Mouse (Mus musculus) B cell, adult 62 days (primary cell): ENCODE data around the gene Hsd17b14. TPM values are rescaled to one million over a fixed set of nuclear protein-coding genes. Genes with fewer than 3 reads are reported as not detected.

Experiments
- total RNA-seq: library from RNA; stranded (reverse); gene quantifications from 4 replicates; pipeline ENCODE4 v1.2.4, GENCODE M21; 2023

Hsd17b14 gene
- total RNA-seq: not detected in 4 replicates

DNA sequence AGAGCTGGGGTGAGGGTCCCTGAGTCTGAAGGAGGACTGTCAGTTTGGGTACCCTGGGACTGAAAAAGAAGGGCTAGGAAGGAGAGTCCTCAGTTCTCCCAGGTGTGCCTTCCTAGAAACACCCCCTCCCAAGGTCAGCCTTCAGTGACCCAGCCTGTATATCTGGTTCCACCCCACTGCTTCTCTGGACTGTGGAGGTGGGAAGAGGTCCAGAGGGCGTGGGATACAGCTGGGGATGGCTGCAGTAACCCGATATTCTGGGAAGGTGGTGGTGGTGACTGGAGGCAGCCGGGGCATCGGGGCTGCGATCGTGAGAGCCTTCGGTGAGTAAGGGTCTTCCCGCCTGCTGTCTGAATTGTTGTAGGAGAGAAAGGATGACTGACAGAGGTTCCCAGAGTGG lies at the start of gene Hsd17b14:
Gene Hsd17b14 (plus strand): TSS at position 150 of the 400 bp plus-strand sequence.

GRCm38 (mm10) chr7:45509912-45510787 lies 44.5 kb upstream of the Hsd17b14 start, which contains the start of gene Nucb1:
Gene Nucb1, minus strand, starts transcription at chr7:45510406.

GRCm38 (mm10) chr7:45525809-45526473 lies 28.8 kb upstream of the Hsd17b14 start, which contains the start of the genes Ppp1r15a and Plekha4:
Gene Ppp1r15a, minus strand, starts transcription at chr7:45526268.
Gene Plekha4, plus strand, starts transcription at chr7:45526330.

GRCm38 (mm10) chr7:45570103-45570741 lies 15.5 kb downstream of the Hsd17b14 start, which contains the start of gene Bcat2:
Gene Bcat2, plus strand, starts transcription at chr7:45570153.

GRCm38 (mm10) chr7:45617042-45617695 lies 62.5 kb downstream of the Hsd17b14 start, which contains the start of gene Fut1:
Gene Fut1, plus strand, starts transcription at chr7:45617289.

Other genes starting within 250 kb of the Hsd17b14 start
- gene Trpm4, start 221.1 kb upstream of the Hsd17b14 start, total RNA-seq: 10.6 to 12.8 TPM (median 11.5 TPM) in 4 replicates
- gene Hrc, start 219.6 kb upstream of the Hsd17b14 start, total RNA-seq: not detected in 4 replicates
- 0.21 to 0.47 TPM (median 0.43 TPM) in 3 of 4 replicates, not detected in the other for gene Ppfia3, start 187.9 kb upstream of the Hsd17b14 start, total RNA-seq
- gene Lin7b, start 184.3 kb upstream of the Hsd17b14 start, total RNA-seq: 1.8 to 2.4 TPM in 2 of 4 replicates, not detected in the others
- 589 to 644 TPM (median 622 TPM) in 4 replicates for gene Snrnp70, start 159.2 kb upstream of the Hsd17b14 start, total RNA-seq
- gene Kcna7, start 149.2 kb upstream of the Hsd17b14 start, total RNA-seq: not detected in 4 replicates
- not detected in 4 replicates for gene Ntf5, start 141.2 kb upstream of the Hsd17b14 start, total RNA-seq
- not detected in 4 replicates for gene Lhb, start 134.1 kb upstream of the Hsd17b14 start, total RNA-seq
- gene Gys1, start 120.0 kb upstream of the Hsd17b14 start, total RNA-seq: 15.2 to 18.0 TPM (median 16.1 TPM) in 4 replicates
- 40.7 to 51.8 TPM (median 44.5 TPM) in 4 replicates for gene Ruvbl2, start 116.8 kb upstream of the Hsd17b14 start, total RNA-seq
- 663 to 714 TPM (median 691 TPM) in 4 replicates for gene Ftl1, start 95.0 kb upstream of the Hsd17b14 start, total RNA-seq
- 111 to 118 TPM (median 114 TPM) in 4 replicates for gene Bax, start 88.0 kb upstream of the Hsd17b14 start, total RNA-seq
- gene Tulp2, start 73.0 kb upstream of the Hsd17b14 start, total RNA-seq: not detected in 4 replicates
- gene Gm45808, start 68.1 kb upstream of the Hsd17b14 start, total RNA-seq: 0.98 to 2.1 TPM in 2 of 4 replicates, not detected in the others
- 2.7 to 4.4 TPM (median 3.5 TPM) in 4 replicates for gene Dhdh, start 66.1 kb upstream of the Hsd17b14 start, total RNA-seq
- gene Nucb1, start 44.5 kb upstream of the Hsd17b14 start, total RNA-seq: 71.0 to 90.0 TPM (median 76.5 TPM) in 4 replicates
- gene Ppp1r15a, start 28.6 kb upstream of the Hsd17b14 start, total RNA-seq: 1,459 to 1,639 TPM (median 1,567 TPM) in 4 replicates
- 1.4 to 3.1 TPM (median 2.0 TPM) in 4 replicates for gene Plekha4, start 28.6 kb upstream of the Hsd17b14 start, total RNA-seq
- gene Bcat2, start 15.3 kb downstream of the Hsd17b14 start, total RNA-seq: 29.0 to 35.7 TPM (median 34.2 TPM) in 4 replicates
- not detected in 4 replicates for gene Fgf21, start 60.6 kb downstream of the Hsd17b14 start, total RNA-seq
- gene Fut1, start 62.4 kb downstream of the Hsd17b14 start, total RNA-seq: not detected in 4 replicates
- not detected in 4 replicates for gene Izumo1, start 66.9 kb downstream of the Hsd17b14 start, total RNA-seq
- 0.18 to 0.36 TPM (median 0.26 TPM) in 4 replicates for gene Rasip1, start 72.6 kb downstream of the Hsd17b14 start, total RNA-seq
- gene Mamstr, start 85.1 kb downstream of the Hsd17b14 start, total RNA-seq: not detected in 4 replicates
- gene Fut2, start 111.5 kb downstream of the Hsd17b14 start, total RNA-seq: not detected in 4 replicates
- not detected in 4 replicates for gene Ntn5, start 129.1 kb downstream of the Hsd17b14 start, total RNA-seq
- not detected in 4 replicates for gene Sec1, start 139.5 kb downstream of the Hsd17b14 start, total RNA-seq
- not detected in 4 replicates for gene Car11, start 144.9 kb downstream of the Hsd17b14 start, total RNA-seq
- 19.3 to 25.2 TPM (median 23.7 TPM) in 4 replicates for gene Dbp, start 150.2 kb downstream of the Hsd17b14 start, total RNA-seq
- gene Rpl18, start 160.6 kb downstream of the Hsd17b14 start, total RNA-seq: 2,047 to 2,170 TPM (median 2,138 TPM) in 4 replicates
- gene Sphk2, start 163.1 kb downstream of the Hsd17b14 start, total RNA-seq: 31.9 to 35.1 TPM (median 32.5 TPM) in 4 replicates
- 1.0 to 1.9 TPM (median 1.5 TPM) in 4 replicates for gene Fam83e, start 166.3 kb downstream of the Hsd17b14 start, total RNA-seq
- not detected in 4 replicates for gene Spaca4, start 170.9 kb downstream of the Hsd17b14 start, total RNA-seq
- 0.12 to 0.39 TPM in 2 of 4 replicates, not detected in the others for gene Lmtk3, start 228.8 kb downstream of the Hsd17b14 start, total RNA-seq
- gene Sult2b1, start 229.8 kb downstream of the Hsd17b14 start, total RNA-seq: 1.4 to 1.9 TPM (median 1.5 TPM) in 3 of 4 replicates, not detected in the other